Mouse (Mus musculus): ENCODE measurements around the gene Pkhd1.

- TF ChIP-seq CTCF (IDR thresholded peaks at IDR 0.05; ENCODE audit: low read depth) (no peak), EP300 (IDR thresholded peaks at IDR 0.05; ENCODE audit: low read depth) (no peak)
These were observed 118.9 kb downstream of the Pkhd1 start for GRCm38 (mm10) chr1:20498965-20499364.
